Mouse (Mus musculus) bone marrow, adult 2 months (tissue): Measurements from ENCODE around the gene Cul4a. TPM values are rescaled to one million over a fixed set of nuclear protein-coding genes. Genes with fewer than 3 reads are reported as not detected.
A peak's percentile ranks its signal among the peaks of the same experiment; 100 is the strongest.

Experiments used
- H3K27ac ChIP-seq: fragments of 200-500 bp; 2 replicates; pipeline ENCODE4 v1.5.1; 2012; ENCODE audit warnings: low read depth, mild to moderate bottlenecking, control low read depth, inconsistent platforms, low read length; ENCODE audit not compliant: control insufficient read depth, poor library complexity, insufficient read depth
- H3K4me1 ChIP-seq: fragments of 200-500 bp; 2 replicates; pipeline ENCODE4 v1.6.1; 2011; ENCODE audit warnings: low read length; ENCODE audit not compliant: control insufficient read depth, insufficient read depth
- H3K4me3 ChIP-seq: fragments of 200-500 bp; replicated peaks from 2 replicates; pipeline ENCODE3; 2011; ENCODE audit warnings: mild to moderate bottlenecking, low read depth, low read length, control low read depth; ENCODE audit not compliant: control insufficient read depth
- CTCF ChIP-seq: fragments of 200-500 bp; IDR thresholded peaks from 2 replicates; pipeline ENCODE4 v1.5.1; 2011; ENCODE audit warnings: low read length, control low read depth; ENCODE audit not compliant: control insufficient read depth, insufficient read depth
- POLR2A ChIP-seq: fragments of 200-500 bp; IDR thresholded peaks from 2 replicates; pipeline ENCODE4 v1.6.1; 2011; ENCODE audit warnings: low read depth, mild to moderate bottlenecking, control low read depth, low read length, borderline replicate concordance; ENCODE audit not compliant: control insufficient read depth
- WGBS: fragments of 180-500 bp; shearing (Covaris S2); methylation state at CpG from one replicate; pipeline ENCODE4 v1.1.7; 2018; 5-methylcytosine and 5-hydroxymethylcytosine counted together
- polyA plus RNA-seq: library from polyadenylated mRNA; stranded (reverse); fragments of >200 nt; gene quantifications from 2 replicates; pipeline ENCODE4 v1.2.4, GENCODE M21; 2011; ENCODE audit warnings: low replicate concordance; ENCODE audit not compliant: missing spikeins, insufficient read depth, insufficient read length

Gene Cul4a
- polyA plus RNA-seq, 1 experiment, result 54.9 TPM

DNA sequence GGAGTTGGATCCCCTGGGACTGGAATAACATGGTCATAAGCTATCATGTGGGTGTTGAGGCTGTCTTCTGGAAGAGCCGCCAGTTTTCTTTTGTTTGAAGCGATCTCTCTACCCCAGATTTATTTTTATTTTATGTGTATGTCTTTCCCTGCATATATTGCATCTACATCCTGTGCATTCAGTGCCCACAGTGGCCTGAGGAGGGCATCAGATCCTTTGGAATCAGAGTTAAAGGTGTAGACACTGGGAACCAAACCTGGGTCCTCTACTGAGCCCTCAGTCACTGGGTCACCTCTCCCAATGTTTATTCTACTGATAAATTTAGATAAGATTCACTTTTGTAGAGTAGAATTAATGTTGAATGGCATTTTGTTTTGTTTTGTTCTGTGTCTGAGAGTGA is 43.9 kb downstream of the Cul4a start:
- no peak for TF ChIP-seq CTCF
- TF ChIP-seq POLR2A, result no peak
- H3K27ac ChIP-seq, result no peak overlapping the region
- H3K4me3 ChIP-seq, result no peak overlapping the region
- H3K4me1 ChIP-seq, result no peaks in the 10 kb centered on the region
- 94% methylated on average over 2 of the region's 2 CpGs for WGBS

DNA sequence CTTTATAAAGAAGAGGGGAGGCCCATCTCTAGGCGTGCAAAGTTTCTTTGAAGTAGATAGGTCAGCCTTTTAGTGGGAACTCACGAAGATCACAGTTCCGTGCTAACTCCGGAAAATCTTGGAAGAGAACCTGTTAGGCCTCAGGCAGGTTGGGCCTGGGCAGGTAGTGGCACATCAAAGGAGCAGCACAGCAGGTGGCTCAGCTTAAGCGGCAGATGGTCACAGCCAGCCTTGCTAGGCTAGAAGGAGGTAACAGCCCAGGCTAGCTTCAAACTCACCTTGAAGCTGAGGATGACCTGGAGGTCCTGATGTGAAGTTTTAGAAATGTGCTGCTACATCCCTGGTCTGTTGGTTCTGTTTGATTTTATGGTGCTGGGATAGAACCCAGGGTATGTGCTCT is 44.4 kb downstream of the Cul4a start:
- 93% methylated on average over 5 of the region's 5 CpGs for WGBS

DNA sequence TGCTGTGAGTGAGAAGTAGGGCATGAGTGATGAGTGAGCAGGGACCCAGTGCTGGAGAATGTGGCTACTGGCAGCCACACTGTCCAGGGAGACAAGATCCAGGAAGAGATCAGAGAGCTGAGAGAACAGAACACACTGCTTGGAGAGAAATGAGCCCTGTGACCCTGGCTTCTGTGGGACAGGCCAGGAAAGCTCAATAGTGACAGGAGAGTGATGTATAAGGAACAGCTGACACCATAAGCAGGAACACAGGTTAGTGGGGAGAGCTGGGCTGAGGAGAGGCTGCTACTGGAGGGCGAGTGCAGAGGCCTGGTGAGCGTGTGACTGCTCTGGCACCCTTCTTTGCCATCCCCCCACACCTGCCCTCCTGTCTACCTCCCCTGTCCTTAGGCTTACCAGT is 45.5 kb downstream of the Cul4a start:
- Histone ChIP-seq H3K4me3 (no peak overlapping the region), H3K27ac (no peak overlapping the region), H3K4me1 (no peaks in the 10 kb centered on the region)
- 100% methylated on average over 2 of the region's 2 CpGs for WGBS
- TF ChIP-seq CTCF, result no peak
- no peak for TF ChIP-seq POLR2A

More for the DNA sequence above, 44.4 kb downstream of the Cul4a start:
- no peaks in the 10 kb centered on the region for H3K4me1 ChIP-seq
- TF ChIP-seq POLR2A (no peak), CTCF (no peak)
- no peak overlapping the region for H3K27ac ChIP-seq
- H3K4me3 ChIP-seq, result no peak overlapping the region

DNA sequence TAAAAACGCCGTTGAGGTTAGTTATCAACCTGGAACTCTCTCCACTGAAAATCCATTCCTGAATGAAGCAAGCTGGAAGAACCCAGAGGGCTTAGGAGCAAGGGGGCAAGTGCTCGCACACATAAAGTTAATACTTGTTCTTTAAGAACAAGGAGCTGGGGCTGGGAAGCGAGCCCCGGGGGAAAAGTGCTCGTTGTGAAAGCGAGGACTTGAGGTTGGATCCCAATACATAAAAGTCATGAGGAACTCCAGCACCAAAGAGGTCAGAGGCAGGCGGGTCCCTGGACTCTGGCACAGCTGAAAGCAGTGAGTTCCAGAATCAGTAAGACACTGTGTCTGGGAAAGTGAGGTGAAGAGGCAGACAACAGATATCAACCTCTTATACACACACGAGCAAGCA is 48.7 kb downstream of the Cul4a start:
- Histone ChIP-seq H3K4me3 (no peak overlapping the region), H3K27ac (no peak overlapping the region), H3K4me1 (peaks cover 3% of the 10 kb centered on the region; the same call in 1 of the 2 replicates)
- 73% methylated on average over 9 of the region's 9 CpGs for WGBS
- no peak for TF ChIP-seq CTCF
- TF ChIP-seq POLR2A, result no peak

DNA sequence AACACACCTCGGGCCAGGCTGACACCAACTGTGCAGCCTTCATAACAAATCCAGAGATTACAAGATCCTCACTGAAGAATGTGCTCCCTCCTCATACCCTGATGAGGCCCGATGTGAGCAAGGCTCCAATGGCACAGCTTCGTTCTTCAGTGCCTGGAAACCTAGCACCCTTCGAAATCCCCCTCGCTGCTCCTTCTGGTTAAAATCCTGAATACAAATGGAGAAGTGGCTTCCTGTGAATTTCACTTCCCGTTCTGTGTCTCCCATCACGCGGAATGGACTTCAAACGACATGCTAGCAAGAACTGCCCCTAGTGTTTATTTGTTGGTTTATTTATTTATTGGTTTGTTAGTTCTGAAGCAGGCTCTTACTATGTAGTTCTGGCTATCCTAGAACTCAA is 49.9 kb downstream of the Cul4a start:
- peak overlapping the region; percentile 15 for H3K4me3 ChIP-seq
- peaks cover 3% of the 10 kb centered on the region; the same call in 1 of the 2 replicates for H3K4me1 ChIP-seq
- WGBS, result 33% methylated on average over 9 of the region's 9 CpGs
- no peak overlapping the region for H3K27ac ChIP-seq
- TF ChIP-seq CTCF (no peak), POLR2A (no peak)

DNA sequence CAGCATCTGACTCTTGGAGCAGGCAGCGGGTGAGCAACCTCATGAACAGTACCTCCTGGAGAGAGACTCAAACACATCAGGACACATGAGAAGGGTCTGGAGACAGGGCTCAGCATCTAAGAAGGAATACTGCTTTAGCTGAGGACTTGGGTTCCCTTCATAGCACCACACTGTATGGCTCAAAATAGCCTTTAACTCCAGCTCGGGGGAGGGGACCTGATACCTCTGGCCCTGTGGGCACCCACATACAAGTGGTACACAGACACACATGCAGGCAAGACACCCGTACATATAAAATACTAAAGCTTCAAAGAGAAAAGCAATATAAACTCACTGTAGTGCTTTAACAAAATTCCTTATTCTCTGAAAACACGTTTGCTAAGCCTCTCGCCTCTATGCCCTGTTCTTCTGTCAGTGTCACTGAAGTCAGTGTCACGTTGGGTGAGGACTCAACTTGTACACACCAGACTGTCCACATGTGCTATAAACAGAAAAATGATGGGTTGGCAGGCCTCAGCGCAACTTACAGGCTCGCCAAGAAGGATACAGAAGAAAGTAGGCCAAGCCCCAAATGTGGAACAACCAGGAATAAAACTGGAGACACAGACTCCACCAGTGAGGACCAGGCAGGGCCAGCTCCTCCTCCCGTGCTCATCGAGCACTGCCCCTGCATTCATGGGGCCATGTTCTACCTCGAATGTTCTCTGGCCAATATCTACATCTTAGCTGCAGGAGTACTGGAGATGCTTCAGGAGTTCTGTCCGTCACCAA is 51.1 kb downstream of the Cul4a start:
- Histone ChIP-seq H3K27ac (no peak overlapping the region), H3K4me3 (no peak overlapping the region), H3K4me1 (peaks cover 3% of the 10 kb centered on the region; the same call in 1 of the 2 replicates)
- TF ChIP-seq CTCF, result no peak
- no peak for TF ChIP-seq POLR2A
- WGBS, result 77% methylated on average over 12 of the region's 12 CpGs

DNA sequence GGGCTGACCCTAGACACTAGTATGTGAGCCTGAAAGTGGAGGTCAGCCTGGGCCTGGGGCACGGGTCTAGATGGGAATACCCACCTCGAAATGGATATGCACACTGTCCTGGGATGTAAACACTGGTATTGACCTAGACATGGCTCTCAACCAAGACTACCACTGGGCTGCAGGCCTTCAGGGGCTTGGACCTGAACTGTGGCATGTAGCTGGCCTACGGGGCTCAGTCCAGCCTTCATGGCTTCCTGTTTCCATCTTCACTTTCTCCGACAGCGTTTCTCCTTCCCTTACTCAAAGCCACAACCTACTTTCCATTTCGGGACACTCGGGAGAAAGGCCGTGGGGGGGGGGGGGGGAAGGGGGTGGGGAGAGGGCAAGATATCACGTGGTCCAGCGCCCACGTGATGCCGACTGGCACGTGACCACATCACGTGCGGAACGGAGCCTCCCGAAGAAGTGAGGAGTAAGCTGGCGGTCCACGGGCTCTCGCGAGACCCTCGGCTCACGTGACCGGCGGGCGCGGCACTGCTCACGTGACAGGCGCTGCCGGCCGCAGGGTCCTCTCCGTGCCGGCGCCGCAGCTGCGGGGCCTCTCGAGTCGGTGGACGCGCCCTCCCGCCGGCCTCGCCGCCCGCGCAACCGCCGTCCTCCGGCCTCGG is 53.4 kb downstream of the Cul4a start, which contains the start of gene Lamp1:
Lamp1 (plus strand) TSS at position 444 of the 659 bp plus-strand sequence.
- under 1% methylated on average over 50 of the region's 50 CpGs for WGBS
- Histone ChIP-seq H3K4me3 (peak within 1 kb of the TSS; percentile 81), H3K27ac (peak within 1 kb of the TSS; percentile 73), H3K4me1 (peaks cover 4% of the 10 kb centered on the region; the same call in 1 of the 2 replicates)
- TF ChIP-seq POLR2A (peak; percentile 59; the same call in 1 of the 2 replicates), CTCF (no peak)

DNA sequence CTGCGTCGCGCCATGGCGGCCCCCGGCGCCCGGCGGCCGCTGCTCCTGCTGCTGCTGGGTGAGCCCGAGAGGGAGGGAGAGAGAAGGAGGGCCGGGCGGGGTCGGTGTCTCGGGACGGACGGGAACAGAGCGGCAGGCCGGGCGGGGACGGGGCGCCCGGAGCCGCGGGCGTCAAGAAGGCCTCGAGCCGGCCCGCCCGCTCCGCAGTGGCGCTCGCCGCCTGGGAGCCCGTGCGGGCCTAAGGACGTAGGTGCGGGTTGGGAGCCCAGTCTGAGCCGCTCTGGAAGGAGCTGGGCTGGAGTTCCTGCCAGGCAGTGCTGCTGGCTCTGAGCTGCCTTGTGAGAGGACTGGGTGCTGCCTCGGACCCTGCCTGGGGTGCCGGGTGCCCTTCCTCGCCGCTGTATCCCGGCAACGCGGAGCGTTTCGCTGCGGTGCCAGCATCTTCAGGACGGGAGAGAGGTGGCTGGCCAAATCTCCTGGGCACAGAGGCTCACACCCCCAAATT is 54.0 kb downstream of the Cul4a start:
- WGBS, result 1% methylated on average over 49 of the region's 49 CpGs
- Histone ChIP-seq H3K4me1 (peaks cover 4% of the 10 kb centered on the region; the same call in 1 of the 2 replicates), H3K4me3 (peak overlapping the region; percentile 81), H3K27ac (peak overlapping the region; percentile 73)
- TF ChIP-seq POLR2A, result no peak
- TF ChIP-seq CTCF, result no peak
